ENCODE assay signal across 14 mouse cellular contexts in genomic region chr19:45438928-45439846, GRCm38 (mm10).
A peak's percentile ranks its signal among the peaks of the same experiment; 100 is the strongest.
DNase-seq lines count a peak whose midpoint lies in the region; ATAC-seq and TF ChIP-seq lines count a peak whose summit lies in the region.
"Had no signal": no experiment of that assay in that cellular context is flagged by ENCODE, and none has a peak within 500 bp of the region (broad histone marks: within the 10 kb centered on the region; RNA-seq: fewer than 3 reads in every experiment).

No protein-coding gene starts in this region.

- intact Hi-C loops in gastrocnemius, postnatal 36 days (cut with DNase I) = loop anchor here (5.0 to 10.0 kb wide), 2 partner anchors 106 to 217 kb away; no protein-coding TSS in a partner anchor

- no peak overlapping the region for H3K4me2 ChIP-seq in heart, postnatal 0 days (ENCODE audit: low read depth, low read length)
- no peak overlapping the region for H3K4me2 ChIP-seq in heart, embryonic 12.5 days
- no peak overlapping the region for H3K4me2 ChIP-seq in midbrain, embryonic 11.5 days
- H3K4me2 ChIP-seq in midbrain, embryonic 16.5 days (ENCODE audit: low read length) = no peak overlapping the region
- H3K4me2 ChIP-seq: embryonic facial prominence, embryonic 12.5 days; forebrain, embryonic 15.5 days; heart, embryonic 15.5 days; kidney, embryonic 15.5 days had no signal

- H3K4me1 ChIP-seq in heart, postnatal 0 days (ENCODE audit: control insufficient read depth, insufficient read depth) = 0 out of 2 replicates have a peak, but pooled peaks cover 4% of the 10 kb centered on the region
- peaks cover 14% of the 10 kb centered on the region for H3K4me1 ChIP-seq in heart, embryonic 12.5 days (replicated peaks)
- 0 out of 2 replicates have a peak, but pooled peaks cover 2% of the 10 kb centered on the region for H3K4me1 ChIP-seq in midbrain, embryonic 11.5 days (ENCODE audit: control insufficient read depth, insufficient read depth, low read length)
- H3K4me1 ChIP-seq in midbrain, embryonic 16.5 days (ENCODE audit: control insufficient read depth, insufficient read depth, low read length) = peaks cover 10% of the 10 kb centered on the region

- no peak overlapping the region for H3K27ac ChIP-seq in heart, postnatal 0 days (ENCODE audit: low read depth)
- H3K27ac ChIP-seq in heart, embryonic 12.5 days (ENCODE audit: poor library complexity, severe bottlenecking) = no peak overlapping the region
- no peak overlapping the region for H3K27ac ChIP-seq in midbrain, embryonic 11.5 days (ENCODE audit: low read depth, low read length)
- no peak overlapping the region for H3K27ac ChIP-seq in midbrain, embryonic 16.5 days (ENCODE audit: low read length)
- H3K27ac ChIP-seq: embryonic facial prominence, embryonic 12.5 days; forebrain, embryonic 15.5 days; heart, embryonic 15.5 days; kidney, embryonic 15.5 days; macrophage had no signal

- no peak overlapping the region for H3K9ac ChIP-seq in heart, postnatal 0 days (replicated peaks; ENCODE audit: low read depth, low read length)
- no peak overlapping the region for H3K9ac ChIP-seq in heart, embryonic 12.5 days
- H3K9ac ChIP-seq in midbrain, embryonic 11.5 days (ENCODE audit: low read length) = no peak overlapping the region
- H3K9ac ChIP-seq in midbrain, embryonic 16.5 days (ENCODE audit: low read depth, low read length) = no peak overlapping the region
- H3K9ac ChIP-seq: embryonic facial prominence, embryonic 12.5 days; forebrain, embryonic 15.5 days; heart, embryonic 15.5 days; kidney, embryonic 15.5 days had no signal

- peak; percentile 35 for TF ChIP-seq CTCF in heart, postnatal 0 days (IDR thresholded peaks at IDR 0.05; ENCODE audit: low read depth)

- no peaks in the 10 kb centered on the region for H3K27me3 ChIP-seq in heart, postnatal 0 days (ENCODE audit: control insufficient read depth, insufficient read depth, low read length)
- H3K27me3 ChIP-seq in heart, embryonic 12.5 days (replicated peaks) = no peaks in the 10 kb centered on the region
- H3K27me3 ChIP-seq in midbrain, embryonic 11.5 days (ENCODE audit: control insufficient read depth, insufficient read depth, low read length) = no peaks in the 10 kb centered on the region
- no peaks in the 10 kb centered on the region for H3K27me3 ChIP-seq in midbrain, embryonic 16.5 days (ENCODE audit: control insufficient read depth, insufficient read depth, low read depth, low read length)
- H3K27me3 ChIP-seq: embryonic facial prominence, embryonic 12.5 days; forebrain, embryonic 15.5 days; heart, embryonic 15.5 days; kidney, embryonic 15.5 days had no signal

- H3K4me3 ChIP-seq in heart, postnatal 0 days (ENCODE audit: low read depth, low read length) = no peak overlapping the region
- no peak overlapping the region for H3K4me3 ChIP-seq in heart, embryonic 12.5 days
- H3K4me3 ChIP-seq in midbrain, embryonic 11.5 days (ENCODE audit: low read depth, low read length) = no peak overlapping the region
- H3K4me3 ChIP-seq in midbrain, embryonic 16.5 days (ENCODE audit: low read depth, low read length) = no peak overlapping the region
- H3K4me3 ChIP-seq: embryonic facial prominence, embryonic 12.5 days; forebrain, embryonic 15.5 days; heart, embryonic 15.5 days; kidney, embryonic 15.5 days had no signal

- TF ChIP-seq EP300 in heart, postnatal 0 days (IDR thresholded peaks at IDR 0.05; ENCODE audit: low read depth) = no peak

- no peak for ATAC-seq in heart, postnatal 0 days (ENCODE audit: insufficient read depth, low read depth)
- no peak for ATAC-seq in heart, embryonic 12.5 days (ENCODE audit: insufficient number of reproducible peaks, low FRiP score)
- no peak for ATAC-seq in midbrain, embryonic 11.5 days (ENCODE audit: low FRiP score)
- no peak for ATAC-seq in midbrain, embryonic 16.5 days
- ATAC-seq: forebrain, embryonic 15.5 days had no signal

- no peak for DNase-seq in heart, postnatal 0 days (ENCODE audit: low spot score)
- DNase-seq in midbrain, embryonic 11.5 days (ENCODE audit: low spot score, missing footprints) = peak; percentile 81
- DNase-seq in R1 (ENCODE audit: low read depth, low spot score) = peak; percentile 37
- peak; percentile 39 for DNase-seq in thymus, postnatal 0 days (ENCODE audit: low spot score)
- no peak for DNase-seq in T-cell, adult 2 months (ENCODE audit: low spot score)
- no peak for DNase-seq in gastrocnemius, postnatal 36 days
- DNase-seq: right cerebral cortex, postnatal 4 days had no signal

- no peaks in the 10 kb centered on the region for H3K9me3 ChIP-seq in heart, postnatal 0 days (replicated peaks; ENCODE audit: control insufficient read depth, low read length)
- no peaks in the 10 kb centered on the region for H3K9me3 ChIP-seq in heart, embryonic 12.5 days (replicated peaks)
- no peaks in the 10 kb centered on the region for H3K9me3 ChIP-seq in midbrain, embryonic 11.5 days (ENCODE audit: control insufficient read depth, low read length)
- H3K9me3 ChIP-seq in midbrain, embryonic 16.5 days (replicated peaks; ENCODE audit: control insufficient read depth, low read length, poor library complexity, severe bottlenecking) = no peaks in the 10 kb centered on the region
- H3K9me3 ChIP-seq: embryonic facial prominence, embryonic 12.5 days; forebrain, embryonic 15.5 days; heart, embryonic 15.5 days; kidney, embryonic 15.5 days had no signal

- H3K36me3 ChIP-seq in heart, postnatal 0 days (replicated peaks; ENCODE audit: control insufficient read depth, insufficient read depth, low read length) = 0 out of 2 replicates have a peak, but pooled peaks cover 4% of the 10 kb centered on the region
- 0 out of 2 replicates have a peak, but pooled peaks cover 2% of the 10 kb centered on the region for H3K36me3 ChIP-seq in heart, embryonic 12.5 days
- H3K36me3 ChIP-seq in midbrain, embryonic 11.5 days (ENCODE audit: control insufficient read depth, insufficient read depth, low read length) = no peaks in the 10 kb centered on the region
- H3K36me3 ChIP-seq in midbrain, embryonic 16.5 days (ENCODE audit: control insufficient read depth, insufficient read depth, low read length) = no peaks in the 10 kb centered on the region
- H3K36me3 ChIP-seq: embryonic facial prominence, embryonic 12.5 days; forebrain, embryonic 15.5 days; heart, embryonic 15.5 days; kidney, embryonic 15.5 days had no signal

- 68% methylated on average over 6 of the region's 6 CpGs for WGBS in heart, postnatal 0 days
- WGBS in heart, embryonic 12.5 days = 74% methylated on average over 6 of the region's 6 CpGs
- 73% methylated on average over 6 of the region's 6 CpGs for WGBS in midbrain, embryonic 11.5 days
- 62% methylated on average over 6 of the region's 6 CpGs for WGBS in midbrain, embryonic 16.5 days

Comparison
In these comparisons a context has a peak if more than half of its experiments do, and no peak if none do; other contexts are left out.
1. DNase-seq: peak in midbrain, embryonic 11.5 days (single experiment), R1 (single experiment) and thymus, postnatal 0 days (single experiment); none in heart, postnatal 0 days (single experiment), T-cell, adult 2 months (single experiment) and gastrocnemius, postnatal 36 days (0 of 2).